Mouse (Mus musculus) midbrain, embryonic 11.5 days (tissue): ENCODE results near the gene Tmem242. TPM values are rescaled to one million over a fixed set of nuclear protein-coding genes. Genes with fewer than 3 reads are reported as not detected.
"Not testable (repeated sequence)": the region's sequence is repeated elsewhere in the genome, so short reads cannot be mapped to it uniquely, and the experiment has no call there.

Experiments
- ATAC-seq: fragments of 200-750 bp; cut with Nextera tagmentation; 2 replicates; pipeline ENCODE4 v1.8.0; 2017; ENCODE audit warnings: moderate TSS enrichment, moderate library complexity; ENCODE audit not compliant: low FRiP score
- DNase-seq: peaks from one replicate; pipeline ENCODE4 v3.0.0; 2015; ENCODE audit warnings: low spot score; ENCODE audit errors: missing footprints
- H3K27ac ChIP-seq: fragments of 300-500 bp; sonication (generic); 2 replicates; pipeline ENCODE4 v1.5.1; 2014; ENCODE audit warnings: low read depth, low read length
- H3K27me3 ChIP-seq: fragments of 300-500 bp; sonication (generic); 2 replicates; pipeline ENCODE4 v1.6.1; 2014; ENCODE audit warnings: mild to moderate bottlenecking, low read length, moderate library complexity, mixed read lengths; ENCODE audit not compliant: control insufficient read depth, insufficient read depth
- H3K36me3 ChIP-seq: fragments of 300-500 bp; sonication (generic); 2 replicates; pipeline ENCODE4 v1.6.1; 2014; ENCODE audit warnings: mild to moderate bottlenecking, low read length, moderate library complexity, mixed read lengths; ENCODE audit not compliant: control insufficient read depth, insufficient read depth
- H3K4me1 ChIP-seq: fragments of 300-500 bp; sonication (generic); 2 replicates; pipeline ENCODE4 v1.6.1; 2014; ENCODE audit warnings: low read length; ENCODE audit not compliant: control insufficient read depth, insufficient read depth
- H3K4me2 ChIP-seq: fragments of 300-500 bp; sonication (generic); 2 replicates; pipeline ENCODE4 v1.6.1; 2014; ENCODE audit warnings: mild to moderate bottlenecking, moderate library complexity
- H3K4me3 ChIP-seq: fragments of 300-500 bp; sonication (generic); 2 replicates; pipeline ENCODE4 v1.5.1; 2014; ENCODE audit warnings: low read depth, low read length
- H3K9ac ChIP-seq: fragments of 300-500 bp; sonication (generic); 2 replicates; pipeline ENCODE4 v1.6.1; 2014; ENCODE audit warnings: low read length
- H3K9me3 ChIP-seq: fragments of 300-500 bp; sonication (generic); 2 replicates; pipeline ENCODE4 v1.6.1; 2016; ENCODE audit warnings: low read length; ENCODE audit not compliant: control insufficient read depth
- WGBS: fragments of 180-500 bp; shearing (Covaris S2); extraction: QIAGEN DNeasy Blood & Tissue Kit; methylation state at CpG from one replicate; pipeline ENCODE4 v1.1.7; 2014; 5-methylcytosine and 5-hydroxymethylcytosine counted together
- polyA plus RNA-seq: library from polyadenylated mRNA; unstranded; fragments of >200 nt; fragmentation: Nextera tagmentation; extraction: Ambion mirVana; gene quantifications from 2 replicates; pipeline ENCODE4 v1.2.1, GENCODE M21; 2014

The Tmem242 gene
- polyA plus RNA-seq, 1 experiment from 2014 or later = 129 TPM

- H3K9me3 ChIP-seq = no peaks in the 10 kb centered on the region
- DNase-seq = no peak
- H3K9ac ChIP-seq = no peak overlapping the region
- H3K36me3 ChIP-seq = no peaks in the 10 kb centered on the region
- no peak for ATAC-seq
- no peak overlapping the region for H3K4me3 ChIP-seq
- WGBS = 79% methylated on average over 4 of the region's 4 CpGs
- H3K27ac ChIP-seq = no peak overlapping the region
- no peaks in the 10 kb centered on the region for H3K27me3 ChIP-seq
- H3K4me1 ChIP-seq = no peaks in the 10 kb centered on the region
- H3K4me2 ChIP-seq = no peak overlapping the region
These were observed 13.6 kb upstream of the Tmem242 start for GRCm38 (mm10) chr17:5453657-5454056.

GRCm38 (mm10) chr17:5443751-5444150, 3.7 kb upstream of the Tmem242 start:
- no peak for ATAC-seq
- WGBS = 79% methylated on average over 5 of the region's 5 CpGs
- no peaks in the 10 kb centered on the region for H3K27me3 ChIP-seq

GRCm38 (mm10) chr17:5443260-5443659, 3.2 kb upstream of the Tmem242 start:
- Histone ChIP-seq H3K27ac (no peak overlapping the region), H3K4me2 (no peak overlapping the region), H3K36me3 (no peaks in the 10 kb centered on the region), H3K9ac (no peak overlapping the region), H3K4me1 (no peaks in the 10 kb centered on the region; the same call in 1 of the 2 replicates), H3K9me3 (no peaks in the 10 kb centered on the region), H3K4me3 (no peak overlapping the region), H3K27me3 (no peaks in the 10 kb centered on the region)
- ATAC-seq = no peak
- 77% methylated on average over 3 of the region's 3 CpGs for WGBS
- no peak for DNase-seq

More at GRCm38 (mm10) chr17:5443751-5444150, 3.7 kb upstream of the Tmem242 start:
- no peak overlapping the region for H3K9ac ChIP-seq
- no peaks in the 10 kb centered on the region for H3K9me3 ChIP-seq
- H3K27ac ChIP-seq = no peak overlapping the region
- no peak for DNase-seq
- H3K4me3 ChIP-seq = no peak overlapping the region
- H3K36me3 ChIP-seq = no peaks in the 10 kb centered on the region
- no peaks in the 10 kb centered on the region; the same call in 1 of the 2 replicates for H3K4me1 ChIP-seq
- no peak overlapping the region for H3K4me2 ChIP-seq

GRCm38 (mm10) chr17:5442403-5442802, 2.3 kb upstream of the Tmem242 start:
- not testable (repeated sequence) for H3K4me3 ChIP-seq, H3K9me3 ChIP-seq, DNase-seq, H3K36me3 ChIP-seq, H3K27me3 ChIP-seq, H3K9ac ChIP-seq, ATAC-seq, H3K27ac ChIP-seq, H3K4me1 ChIP-seq, H3K4me2 ChIP-seq
- WGBS = 74% methylated on average over 5 of the region's 5 CpGs

GRCm38 (mm10) chr17:5439831-5440158, 264 bp downstream of the Tmem242 start:
- Histone ChIP-seq H3K36me3 (no peaks in the 10 kb centered on the region), H3K4me3 (peak overlapping the region; percentile 70), H3K27ac (no peak overlapping the region), H3K4me2 (peak overlapping the region; percentile 61), H3K27me3 (no peaks in the 10 kb centered on the region), H3K9me3 (no peaks in the 10 kb centered on the region), H3K4me1 (no peaks in the 10 kb centered on the region; the same call in 1 of the 2 replicates), H3K9ac (peak overlapping the region; percentile 74)
- ATAC-seq = peak; percentile 61
- DNase-seq = no peak
- WGBS = under 1% methylated on average over 8 of the region's 8 CpGs

- Histone ChIP-seq H3K4me2 (no peak overlapping the region), H3K36me3 (no peaks in the 10 kb centered on the region), H3K9ac (no peak overlapping the region), H3K27me3 (no peaks in the 10 kb centered on the region), H3K4me1 (no peaks in the 10 kb centered on the region), H3K9me3 (no peaks in the 10 kb centered on the region), H3K4me3 (no peak overlapping the region), H3K27ac (no peak overlapping the region)
- DNase-seq (no peak), ATAC-seq (no peak; the same call in 1 of the 2 replicates)
- WGBS = 78% methylated on average over 9 of the region's 9 CpGs
These were observed 10.3 kb downstream of the Tmem242 start for GRCm38 (mm10) chr17:5429772-5430133.

- no peak overlapping the region for H3K27ac ChIP-seq
These were observed 10.8 kb downstream of the Tmem242 start for GRCm38 (mm10) chr17:5429090-5429771.

GRCm38 (mm10) chr17:5425204-5425603, 14.9 kb downstream of the Tmem242 start:
- H3K4me1 ChIP-seq = no peaks in the 10 kb centered on the region
- ATAC-seq (no peak), DNase-seq (no peak)
- no peaks in the 10 kb centered on the region for H3K36me3 ChIP-seq
- H3K9ac ChIP-seq = no peak overlapping the region
- H3K4me3 ChIP-seq = no peak overlapping the region
- no peaks in the 10 kb centered on the region for H3K9me3 ChIP-seq
- no peaks in the 10 kb centered on the region for H3K27me3 ChIP-seq
- H3K4me2 ChIP-seq = no peak overlapping the region
- 85% methylated on average over 3 of the region's 3 CpGs for WGBS
- no peak overlapping the region for H3K27ac ChIP-seq

More at GRCm38 (mm10) chr17:5429090-5429771, 10.8 kb downstream of the Tmem242 start:
- H3K36me3 ChIP-seq = no peaks in the 10 kb centered on the region
- no peaks in the 10 kb centered on the region for H3K9me3 ChIP-seq
- H3K4me2 ChIP-seq = no peak overlapping the region
- 59% methylated on average over 10 of the region's 10 CpGs for WGBS
- no peaks in the 10 kb centered on the region for H3K4me1 ChIP-seq
- no peak overlapping the region for H3K4me3 ChIP-seq
- H3K9ac ChIP-seq = no peak overlapping the region
- ATAC-seq (peak; percentile 77), DNase-seq (peak; percentile 98)
- H3K27me3 ChIP-seq = no peaks in the 10 kb centered on the region

- 92% methylated on average over 8 of the region's 8 CpGs for WGBS
- Histone ChIP-seq H3K27ac (no peak overlapping the region), H3K27me3 (no peaks in the 10 kb centered on the region), H3K36me3 (no peaks in the 10 kb centered on the region), H3K4me3 (no peak overlapping the region), H3K4me1 (no peaks in the 10 kb centered on the region), H3K9me3 (no peaks in the 10 kb centered on the region), H3K4me2 (no peak overlapping the region), H3K9ac (no peak overlapping the region)
- ATAC-seq (no peak), DNase-seq (no peak)
These were observed 15.9 kb downstream of the Tmem242 start for GRCm38 (mm10) chr17:5424156-5424555.
